Mouse (Mus musculus) ES-Bruce4 (cell line): ENCODE results near the gene AI854703.

Source experiments
- CTCF ChIP-seq: IDR thresholded peaks from one replicate; pipeline ENCODE4 v1.8.1; 2011; ENCODE audit warnings: low read depth, low read length
- EP300 ChIP-seq: IDR thresholded peaks from 2 replicates; pipeline ENCODE4 v1.6.1; 2011; ENCODE audit warnings: low read depth, low read length; ENCODE audit not compliant: insufficient read depth
- POLR2A ChIP-seq: IDR thresholded peaks from one replicate; pipeline ENCODE4 v1.8.1; 2011; ENCODE audit warnings: low read length; ENCODE audit not compliant: insufficient read depth

GRCm38 (mm10) chr6:48674291-48675058, 47.9 kb downstream of the AI854703 start:
- TF ChIP-seq CTCF (no peak), EP300 (no peak), POLR2A (no peak)
